Mouse (Mus musculus) neural tube, embryonic 11.5 days (tissue): ENCODE results near the gene Zfp287. TPM values are rescaled to one million over a fixed set of nuclear protein-coding genes. Genes with fewer than 3 reads are reported as not detected.
A peak's percentile ranks its signal among the peaks of the same experiment; 100 is the strongest.

Experiments
- ATAC-seq: fragments of 200-750 bp; cut with Nextera tagmentation; 2 replicates; pipeline ENCODE4 v1.8.0; 2017; ENCODE audit warnings: moderate number of reproducible peaks, mild to moderate bottlenecking, moderate TSS enrichment, moderate library complexity; ENCODE audit not compliant: insufficient read depth, low FRiP score, low TSS enrichment
- DNase-seq: peaks from one replicate; pipeline ENCODE4 v3.0.0-alpha.2; 2015; ENCODE audit warnings: low spot score
- H3K27ac ChIP-seq: fragments of 300-500 bp; sonication (generic); 2 replicates; pipeline ENCODE4 v1.5.1; 2014; ENCODE audit warnings: low read depth, mild to moderate bottlenecking, low read length
- H3K27me3 ChIP-seq: fragments of 300-500 bp; sonication (generic); 2 replicates; pipeline ENCODE4 v1.6.1; 2014; ENCODE audit warnings: mild to moderate bottlenecking, low read length, mixed read lengths; ENCODE audit not compliant: control insufficient read depth, insufficient read depth
- H3K36me3 ChIP-seq: fragments of 300-500 bp; sonication (generic); 2 replicates; pipeline ENCODE4 v1.6.1; 2014; ENCODE audit warnings: mild to moderate bottlenecking, low read length, moderate library complexity, mixed read lengths; ENCODE audit not compliant: control insufficient read depth, insufficient read depth
- H3K4me1 ChIP-seq: fragments of 300-500 bp; sonication (generic); 2 replicates; pipeline ENCODE4 v1.6.1; 2014; ENCODE audit warnings: low read length, mixed read lengths; ENCODE audit not compliant: control insufficient read depth, insufficient read depth
- H3K4me2 ChIP-seq: fragments of 300-500 bp; sonication (generic); 2 replicates; pipeline ENCODE4 v1.6.1; 2014; ENCODE audit warnings: low read depth, mild to moderate bottlenecking, moderate library complexity
- H3K4me3 ChIP-seq: fragments of 300-500 bp; sonication (generic); 2 replicates; pipeline ENCODE4 v1.5.1; 2014; ENCODE audit warnings: low read depth, low read length
- H3K9ac ChIP-seq: fragments of 300-500 bp; sonication (generic); 2 replicates; pipeline ENCODE4 v1.6.1; 2014; ENCODE audit warnings: mild to moderate bottlenecking, low read length
- H3K9me3 ChIP-seq: fragments of 300-500 bp; sonication (generic); 2 replicates; pipeline ENCODE4 v1.6.1; 2016; ENCODE audit warnings: low read length; ENCODE audit not compliant: control insufficient read depth
- WGBS: fragments of 180-500 bp; shearing (Covaris S2); extraction: QIAGEN DNeasy Blood & Tissue Kit; methylation state at CpG from one replicate; pipeline ENCODE4 v1.1.7; 2014; 5-methylcytosine and 5-hydroxymethylcytosine counted together
- polyA plus RNA-seq: library from polyadenylated mRNA; unstranded; fragments of >200 nt; fragmentation: Nextera tagmentation; extraction: Ambion mirVana; gene quantifications from 2 replicates; pipeline ENCODE4 v1.2.1, GENCODE M21; 2014

Zfp287 gene
- polyA plus RNA-seq, 1 experiment from 2014 or later, result 14.4 TPM

DNA sequence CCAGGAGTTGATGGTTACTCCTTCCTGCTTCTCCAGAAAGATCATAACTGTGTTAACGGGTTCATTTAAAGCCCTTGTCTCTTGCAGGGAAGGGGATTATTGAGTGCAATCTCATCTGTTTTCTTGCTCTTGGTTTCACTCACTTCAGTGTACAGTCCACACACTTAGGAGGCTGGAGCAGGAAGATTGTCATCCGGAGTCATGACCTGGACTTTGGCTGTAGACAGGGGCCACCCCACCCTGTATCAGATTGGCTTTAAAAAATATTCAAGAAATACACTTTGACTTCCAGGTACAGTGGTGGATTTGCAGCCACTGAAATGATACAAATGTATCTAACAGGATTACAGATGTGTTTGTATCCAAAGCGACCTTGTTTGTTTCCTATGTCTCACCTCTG, 40.1 kb downstream of the Zfp287 start:
- H3K27me3 ChIP-seq, result no peaks in the 10 kb centered on the region
- DNase-seq (no peak), ATAC-seq (no peak)
- H3K4me3 ChIP-seq, result no peak overlapping the region
- H3K9ac ChIP-seq, result no peak overlapping the region
- no peaks in the 10 kb centered on the region for H3K4me1 ChIP-seq
- no peaks in the 10 kb centered on the region for H3K9me3 ChIP-seq
- H3K27ac ChIP-seq, result no peak overlapping the region
- no peaks in the 10 kb centered on the region for H3K36me3 ChIP-seq
- WGBS, result 84% methylated on average over 3 of the region's 3 CpGs
- no peak overlapping the region for H3K4me2 ChIP-seq

DNA sequence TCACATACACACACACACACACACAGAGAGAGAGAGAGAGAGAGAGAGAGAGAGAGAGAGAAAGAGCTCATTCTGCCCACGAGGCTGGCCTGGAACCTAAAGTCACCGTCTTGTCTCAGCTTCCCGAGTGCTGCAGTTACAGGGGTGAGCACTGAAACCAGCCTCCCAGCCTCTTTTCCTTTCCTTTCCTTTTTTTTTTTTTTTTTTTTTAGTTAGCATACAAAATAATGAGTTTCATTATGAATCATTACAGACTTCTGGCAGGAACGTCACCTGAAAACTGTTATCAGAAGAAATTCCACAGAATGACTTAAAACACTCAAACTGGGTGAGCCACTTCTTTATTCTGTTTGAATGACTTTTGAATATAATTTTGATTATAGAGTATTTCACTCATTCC, 51.8 kb downstream of the Zfp287 start:
- no peak for ATAC-seq
- Histone ChIP-seq H3K9ac (no peak overlapping the region), H3K4me2 (no peak overlapping the region), H3K36me3 (no peaks in the 10 kb centered on the region), H3K4me1 (no peaks in the 10 kb centered on the region), H3K27me3 (no peaks in the 10 kb centered on the region), H3K27ac (no peak overlapping the region), H3K9me3 (no peaks in the 10 kb centered on the region), H3K4me3 (no peak overlapping the region)
- no peak for DNase-seq
- 87% methylated on average over 4 of the region's 4 CpGs for WGBS

GRCm38 (mm10) chr11:62678778-62679354, 52.8 kb downstream of the Zfp287 start:
- no peaks in the 10 kb centered on the region for H3K27me3 ChIP-seq
- no peaks in the 10 kb centered on the region for H3K4me1 ChIP-seq
- no peak overlapping the region for H3K9ac ChIP-seq
- no peaks in the 10 kb centered on the region for H3K9me3 ChIP-seq
- DNase-seq, result no peak
- H3K36me3 ChIP-seq, result no peaks in the 10 kb centered on the region
- no peak overlapping the region for H3K4me3 ChIP-seq
- H3K4me2 ChIP-seq, result no peak overlapping the region
- ATAC-seq, result no peak
- 76% methylated on average over 7 of the region's 7 CpGs for WGBS
- H3K27ac ChIP-seq, result no peak overlapping the region

- Histone ChIP-seq H3K4me2 (no peak overlapping the region), H3K36me3 (no peaks in the 10 kb centered on the region), H3K9ac (no peak overlapping the region), H3K27me3 (no peaks in the 10 kb centered on the region), H3K4me1 (no peaks in the 10 kb centered on the region; the same call in 1 of the 2 replicates), H3K27ac (no peak overlapping the region), H3K9me3 (no peaks in the 10 kb centered on the region), H3K4me3 (no peak overlapping the region)
- no peak for ATAC-seq
- DNase-seq, result no peak
- 94% methylated on average over 4 of the region's 4 CpGs for WGBS
Measured at GRCm38 (mm10) chr11:62676290-62676596, 55.5 kb downstream of the Zfp287 start.

DNA sequence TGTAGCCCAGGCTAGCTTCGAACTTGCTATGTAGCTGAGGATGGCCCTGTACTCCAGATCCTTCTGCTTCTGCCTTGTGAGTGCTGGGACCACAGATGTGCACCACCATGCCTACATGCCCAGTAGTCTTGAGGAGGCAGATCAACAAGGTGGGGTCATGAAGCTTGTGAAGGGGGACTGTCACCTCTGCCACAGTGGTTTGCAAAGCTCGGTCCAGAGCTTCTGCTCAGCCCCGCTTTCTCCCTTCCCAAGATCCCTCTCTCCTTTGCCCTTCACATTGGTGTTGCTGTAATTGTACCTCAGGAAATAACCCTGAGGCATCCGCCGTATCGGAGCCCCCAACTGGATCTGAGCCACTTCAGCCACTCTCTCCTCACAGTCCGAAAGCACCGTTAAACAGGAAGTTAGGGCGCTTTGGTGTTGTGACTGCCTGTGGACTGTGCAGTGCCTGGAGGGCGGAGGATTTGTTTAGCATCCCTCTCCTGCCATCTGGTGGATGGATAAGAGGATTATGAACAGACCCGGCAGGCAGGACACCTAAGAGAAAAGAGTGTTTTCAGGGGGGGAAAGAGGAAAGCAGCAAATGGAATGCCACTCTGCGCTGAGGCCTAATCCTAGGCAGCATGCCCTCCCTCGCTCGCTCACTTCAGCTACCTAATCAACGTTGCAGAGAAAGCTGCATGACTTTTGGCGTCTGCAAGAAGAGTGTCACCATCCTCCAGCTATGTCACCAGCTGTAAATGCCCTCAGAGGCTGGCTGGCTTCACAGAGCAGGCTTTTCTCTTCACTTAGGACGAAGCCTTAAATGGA, 56.0 kb downstream of the Zfp287 start:
- ATAC-seq (peak; percentile 78; the same call in 1 of the 2 replicates), DNase-seq (peak; percentile 81)
- Histone ChIP-seq H3K4me3 (0 out of 2 replicates have a peak overlapping the region, but pooled peaks have one; percentile 2), H3K9ac (peak overlapping the region; percentile 27; the same call in 1 of the 2 replicates), H3K27me3 (no peaks in the 10 kb centered on the region), H3K4me2 (peak overlapping the region; percentile 35), H3K9me3 (no peaks in the 10 kb centered on the region), H3K4me1 (no peaks in the 10 kb centered on the region; the same call in 1 of the 2 replicates), H3K27ac (no peak overlapping the region), H3K36me3 (no peaks in the 10 kb centered on the region)
- 21% methylated on average over 17 of the region's 17 CpGs for WGBS

GRCm38 (mm10) chr11:62670006-62670405, 61.7 kb downstream of the Zfp287 start:
- H3K27me3 ChIP-seq, result no peaks in the 10 kb centered on the region
- H3K4me1 ChIP-seq, result no peaks in the 10 kb centered on the region; the same call in 1 of the 2 replicates
- H3K9me3 ChIP-seq, result no peaks in the 10 kb centered on the region
- H3K27ac ChIP-seq, result no peak overlapping the region
- DNase-seq, result no peak
- no peak overlapping the region for H3K9ac ChIP-seq
- H3K4me2 ChIP-seq, result no peak overlapping the region
- H3K36me3 ChIP-seq, result no peaks in the 10 kb centered on the region
- no peak for ATAC-seq
- WGBS, result 86% methylated on average over 6 of the region's 6 CpGs
- H3K4me3 ChIP-seq, result no peak overlapping the region

- ATAC-seq (no peak), DNase-seq (no peak)
- Histone ChIP-seq H3K27ac (no peak overlapping the region), H3K9me3 (no peaks in the 10 kb centered on the region), H3K4me2 (no peak overlapping the region), H3K4me3 (no peak overlapping the region), H3K9ac (no peak overlapping the region), H3K27me3 (no peaks in the 10 kb centered on the region), H3K36me3 (no peaks in the 10 kb centered on the region), H3K4me1 (no peaks in the 10 kb centered on the region; the same call in 1 of the 2 replicates)
- 76% methylated on average over 12 of the region's 12 CpGs for WGBS
Measured at GRCm38 (mm10) chr11:62669471-62669870, 62.2 kb downstream of the Zfp287 start.

- H3K4me2 ChIP-seq, result no peak overlapping the region
- H3K9ac ChIP-seq, result no peak overlapping the region
- no peak overlapping the region for H3K4me3 ChIP-seq
- 93% methylated on average over 5 of the region's 5 CpGs for WGBS
- no peak for DNase-seq
- H3K36me3 ChIP-seq, result no peaks in the 10 kb centered on the region
- no peaks in the 10 kb centered on the region for H3K27me3 ChIP-seq
- no peaks in the 10 kb centered on the region for H3K9me3 ChIP-seq
- no peak for ATAC-seq
- H3K27ac ChIP-seq, result no peak overlapping the region
- no peaks in the 10 kb centered on the region; the same call in 1 of the 2 replicates for H3K4me1 ChIP-seq
Measured at GRCm38 (mm10) chr11:62668986-62669385, 62.7 kb downstream of the Zfp287 start.

DNA sequence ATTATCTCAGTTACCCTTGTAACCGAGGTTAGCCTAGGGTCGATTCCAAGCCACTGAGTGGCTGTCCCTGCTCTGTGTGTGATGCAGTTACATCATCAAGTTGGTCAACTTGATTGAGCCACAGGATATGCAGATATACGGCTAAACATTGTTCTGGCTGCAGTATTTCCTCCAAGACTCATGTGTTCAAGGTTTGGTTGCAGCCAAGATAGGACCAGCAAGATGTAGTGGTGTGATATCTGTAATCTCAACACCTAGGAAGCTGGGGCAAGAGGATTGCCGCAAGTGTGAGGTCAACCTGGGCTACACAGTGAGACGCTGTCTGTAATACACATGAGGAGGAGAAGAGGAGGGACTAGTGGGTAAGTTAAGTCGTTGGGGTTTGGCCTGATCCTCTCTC, 67.5 kb downstream of the Zfp287 start:
- H3K27me3 ChIP-seq, result no peaks in the 10 kb centered on the region
- no peak overlapping the region for H3K9ac ChIP-seq
- H3K4me1 ChIP-seq, result no peaks in the 10 kb centered on the region
- H3K36me3 ChIP-seq, result no peaks in the 10 kb centered on the region
- DNase-seq (no peak), ATAC-seq (no peak)
- H3K4me3 ChIP-seq, result no peak overlapping the region
- no peak overlapping the region for H3K4me2 ChIP-seq
- WGBS, result 86% methylated on average over 6 of the region's 6 CpGs
- no peaks in the 10 kb centered on the region for H3K9me3 ChIP-seq
- H3K27ac ChIP-seq, result no peak overlapping the region
